Mouse (Mus musculus) stomach, embryonic 14.5 days (tissue): ENCODE data around the gene Lmna. TPM values are rescaled to one million over a fixed set of nuclear protein-coding genes. Genes with fewer than 3 reads are reported as not detected.

Source experiments
- ATAC-seq: fragments of 200-750 bp; cut with Nextera tagmentation; 2 replicates; pipeline ENCODE4 v1.8.0; 2017; ENCODE audit warnings: low read depth, moderate TSS enrichment; ENCODE audit not compliant: insufficient number of reproducible peaks, insufficient read depth, low FRiP score
- H3K27ac ChIP-seq: fragments of 300-500 bp; sonication (generic); 2 replicates; pipeline ENCODE4 v1.5.1; 2014; ENCODE audit warnings: mild to moderate bottlenecking, low read length, moderate library complexity, mixed read lengths
- H3K27me3 ChIP-seq: fragments of 300-500 bp; sonication (generic); 2 replicates; pipeline ENCODE4 v1.6.1; 2014; ENCODE audit warnings: low read length, control low read depth, mixed read lengths; ENCODE audit not compliant: control insufficient read depth, insufficient read depth
- H3K36me3 ChIP-seq: fragments of 300-500 bp; sonication (generic); 2 replicates; pipeline ENCODE4 v1.6.1; 2014; ENCODE audit warnings: mild to moderate bottlenecking, control low read depth, low read length, moderate library complexity, mixed read lengths; ENCODE audit not compliant: control insufficient read depth, insufficient read depth
- H3K4me1 ChIP-seq: fragments of 300-500 bp; sonication (generic); 2 replicates; pipeline ENCODE4 v1.6.1; 2014; ENCODE audit warnings: low read length, control low read depth, mixed read lengths; ENCODE audit not compliant: control insufficient read depth, insufficient read depth
- H3K4me2 ChIP-seq: fragments of 300-500 bp; sonication (generic); replicated peaks from 2 replicates; pipeline ENCODE4 v1.6.1; 2014; ENCODE audit warnings: low read depth, low read length, control low read depth
- H3K4me3 ChIP-seq: fragments of 300-500 bp; sonication (generic); 2 replicates; pipeline ENCODE4 v1.5.1; 2014; ENCODE audit warnings: low read depth, low read length, control low read depth
- H3K9ac ChIP-seq: fragments of 300-500 bp; sonication (generic); replicated peaks from 2 replicates; pipeline ENCODE4 v1.6.1; 2014; ENCODE audit warnings: low read depth, mild to moderate bottlenecking, control low read depth, low read length, moderate library complexity, mixed read lengths
- H3K9me3 ChIP-seq: fragments of 300-500 bp; sonication (generic); 2 replicates; pipeline ENCODE4 v1.6.1; 2016; ENCODE audit warnings: low read depth, low read length, control low read depth; ENCODE audit not compliant: control insufficient read depth
- WGBS: fragments of 180-500 bp; shearing (Covaris S2); extraction: QIAGEN DNeasy Blood & Tissue Kit; methylation state at CpG from one replicate; pipeline ENCODE4 v1.1.7; 2014; 5-methylcytosine and 5-hydroxymethylcytosine counted together
- microRNA counts: library from miRNA; unstranded; fragments of <30 nt; microRNA quantifications from one replicate; lab custom pipeline; 2016
- microRNA-seq: library from miRNA; unstranded; fragments of <30 nt; microRNA quantifications from one replicate; pipeline ENCODE4, GENCODE M21; 2016
- polyA plus RNA-seq: library from polyadenylated mRNA; unstranded; fragments of >200 nt; fragmentation: Nextera tagmentation; extraction: Ambion mirVana; gene quantifications from 2 replicates; pipeline ENCODE4 v1.2.1, GENCODE M21; 2014

Lmna gene
- polyA plus RNA-seq, 1 experiment from 2014 or later: 128 TPM

DNA sequence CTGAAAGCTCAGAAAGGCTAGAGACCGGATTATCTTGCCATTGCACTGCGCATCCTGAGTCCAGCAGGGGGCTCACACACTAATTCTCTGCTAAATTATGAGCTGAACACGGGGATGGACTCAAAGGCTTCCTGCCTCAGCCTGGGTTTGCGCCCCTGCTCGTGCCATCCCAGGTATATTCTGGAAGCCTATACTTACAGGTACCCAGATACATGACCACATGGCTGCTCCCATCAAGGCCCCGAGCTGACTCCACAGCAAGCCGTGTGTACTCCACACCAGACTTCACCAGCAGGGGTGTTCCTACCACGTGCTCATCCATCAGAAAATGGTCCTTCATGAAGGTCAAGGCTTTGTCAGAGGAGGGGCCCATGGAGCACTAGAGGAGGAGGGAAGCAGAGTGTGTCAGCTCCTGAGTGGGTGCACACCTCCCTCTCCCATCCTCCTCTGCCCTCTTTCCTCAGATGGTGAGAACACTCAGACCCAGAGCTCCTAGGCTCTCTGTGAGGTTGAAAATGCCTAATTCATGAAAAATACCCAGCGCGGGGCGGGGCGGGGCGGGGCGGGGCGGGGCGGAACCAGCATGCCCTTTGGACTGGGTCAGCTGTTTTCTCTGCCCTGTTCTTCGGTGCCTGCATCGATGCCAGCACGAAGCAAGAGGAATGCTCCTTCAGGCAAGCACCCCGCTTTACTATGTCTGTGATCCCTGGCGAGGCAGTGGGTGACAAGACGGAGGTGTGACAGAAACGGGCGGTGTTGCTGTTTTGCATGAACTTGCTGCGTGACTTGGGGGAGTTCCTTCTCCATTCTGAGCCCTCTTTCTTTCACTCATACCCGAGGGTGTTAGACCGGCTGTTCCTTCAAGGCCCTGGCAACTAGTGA is 69.0 kb downstream of the Lmna start:
- 0 out of 2 replicates have a peak, but pooled peaks have one; percentile 20 for ATAC-seq
- Histone ChIP-seq H3K9me3 (no peaks in the 10 kb centered on the region), H3K4me2 (peak overlapping the region; percentile 19; the same call in 1 of the 2 replicates), H3K9ac (no peak overlapping the region), H3K4me1 (0 out of 2 replicates have a peak, but pooled peaks cover 9% of the 10 kb centered on the region), H3K4me3 (no peak overlapping the region), H3K36me3 (no peaks in the 10 kb centered on the region), H3K27ac (no peak overlapping the region), H3K27me3 (no peaks in the 10 kb centered on the region)
- WGBS: 18% methylated on average over 27 of the region's 27 CpGs

DNA sequence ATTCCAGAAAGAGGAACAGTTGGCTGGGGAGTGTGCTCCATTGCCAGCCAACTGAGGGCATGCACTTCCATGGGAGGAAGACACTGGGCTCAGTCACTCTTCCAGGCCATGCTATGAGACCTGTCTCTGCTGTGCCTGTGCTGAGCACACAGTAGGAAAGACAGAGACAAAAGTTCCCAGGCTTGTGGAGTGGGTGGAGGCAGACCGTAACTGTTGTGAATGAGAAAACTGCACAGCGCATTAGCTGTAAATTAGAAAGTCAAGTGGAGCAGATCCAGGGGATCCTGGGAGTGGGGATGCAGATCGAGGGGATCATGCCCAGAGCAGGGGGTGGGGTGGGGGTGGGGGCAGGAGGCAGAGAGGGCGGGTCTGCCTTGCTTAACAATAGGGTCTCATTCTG is 70.2 kb downstream of the Lmna start:
- no peaks in the 10 kb centered on the region for H3K27me3 ChIP-seq
- no peak overlapping the region for H3K9ac ChIP-seq
- no peak overlapping the region for H3K27ac ChIP-seq
- H3K36me3 ChIP-seq: no peaks in the 10 kb centered on the region
- no peak overlapping the region for H3K4me3 ChIP-seq
- no peaks in the 10 kb centered on the region for H3K9me3 ChIP-seq
- no peak for ATAC-seq
- 0 out of 2 replicates have a peak, but pooled peaks cover 9% of the 10 kb centered on the region for H3K4me1 ChIP-seq
- no peak overlapping the region for H3K4me2 ChIP-seq
- WGBS: 75% methylated on average over 4 of the region's 4 CpGs

DNA sequence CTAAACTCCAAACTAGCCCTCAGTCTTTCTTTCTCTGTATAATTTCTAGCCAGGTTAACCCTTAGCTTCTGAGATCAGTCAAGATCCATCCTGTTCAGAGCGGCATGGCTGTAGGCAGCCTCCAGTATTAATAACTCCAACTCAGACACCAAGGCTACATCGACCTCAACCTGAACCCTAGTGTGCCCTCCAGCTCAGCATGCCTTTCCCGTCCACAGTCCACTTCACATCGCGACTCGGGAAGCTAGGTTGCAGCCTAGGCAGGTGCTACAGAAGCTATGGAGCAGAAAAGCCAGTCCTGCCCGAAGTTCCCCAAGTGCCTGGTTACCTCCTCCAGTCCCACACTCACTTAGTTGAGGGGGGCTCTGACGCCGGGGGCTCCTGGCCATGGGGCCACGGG is 72.3 kb downstream of the Lmna start:
- H3K4me2 ChIP-seq: peak overlapping the region; percentile 53
- no peaks in the 10 kb centered on the region for H3K9me3 ChIP-seq
- H3K9ac ChIP-seq: no peak overlapping the region
- ATAC-seq: no peak
- H3K36me3 ChIP-seq: no peaks in the 10 kb centered on the region
- H3K4me1 ChIP-seq: 0 out of 2 replicates have a peak, but pooled peaks cover 9% of the 10 kb centered on the region
- no peak overlapping the region for H3K27ac ChIP-seq
- WGBS: 74% methylated on average over 10 of the region's 10 CpGs
- H3K27me3 ChIP-seq: no peaks in the 10 kb centered on the region
- no peak overlapping the region; the same call in 1 of the 2 replicates for H3K4me3 ChIP-seq

DNA sequence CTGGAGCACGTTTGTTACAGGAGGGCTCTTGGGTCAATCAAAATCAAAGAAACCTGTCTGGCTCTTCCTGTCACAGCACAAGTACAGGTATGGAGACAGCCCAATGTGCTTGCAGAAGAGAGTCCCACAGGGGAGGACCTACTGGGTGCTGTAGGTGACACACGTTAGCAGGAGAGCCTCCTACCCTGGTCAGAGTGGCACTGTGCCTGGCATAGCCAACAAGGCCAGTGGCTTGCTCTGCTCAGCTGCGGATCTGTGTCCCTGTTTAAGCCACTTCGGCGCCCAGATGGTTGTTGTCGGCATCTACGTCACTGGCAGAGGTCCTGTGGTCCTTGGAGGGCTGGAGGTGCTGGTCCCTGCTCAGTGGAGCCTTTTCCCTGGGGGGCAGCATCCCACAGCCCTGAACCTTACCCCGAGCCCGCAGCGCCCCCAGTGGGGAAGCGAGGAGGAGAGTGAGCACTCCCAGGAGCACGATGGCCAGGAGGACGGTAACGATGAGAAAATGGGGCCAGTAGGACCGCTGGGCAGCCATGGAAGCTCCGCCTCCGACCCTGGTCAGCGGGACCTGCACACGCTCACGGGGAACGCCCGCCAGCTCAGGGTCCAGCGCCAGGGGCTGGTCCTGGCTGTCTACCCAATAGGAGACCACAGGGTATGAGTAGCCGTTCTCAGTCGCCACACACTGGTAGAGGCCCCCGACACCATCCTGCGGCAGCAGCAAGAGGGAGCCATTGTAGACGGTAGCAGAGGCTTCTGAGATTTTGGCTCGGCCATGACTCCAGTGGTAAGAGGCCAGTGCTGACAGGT is 73.2 kb downstream of the Lmna start:
- Histone ChIP-seq H3K4me1 (0 out of 2 replicates have a peak, but pooled peaks cover 9% of the 10 kb centered on the region), H3K4me2 (peak overlapping the region; percentile 53), H3K27ac (no peak overlapping the region), H3K9me3 (no peaks in the 10 kb centered on the region), H3K36me3 (no peaks in the 10 kb centered on the region), H3K4me3 (peak overlapping the region; percentile 23), H3K27me3 (no peaks in the 10 kb centered on the region), H3K9ac (0 out of 2 replicates have a peak overlapping the region, but pooled peaks have one; percentile 7)
- peak; percentile 84 for ATAC-seq
- WGBS: 9% methylated on average over 29 of the region's 29 CpGs

DNA sequence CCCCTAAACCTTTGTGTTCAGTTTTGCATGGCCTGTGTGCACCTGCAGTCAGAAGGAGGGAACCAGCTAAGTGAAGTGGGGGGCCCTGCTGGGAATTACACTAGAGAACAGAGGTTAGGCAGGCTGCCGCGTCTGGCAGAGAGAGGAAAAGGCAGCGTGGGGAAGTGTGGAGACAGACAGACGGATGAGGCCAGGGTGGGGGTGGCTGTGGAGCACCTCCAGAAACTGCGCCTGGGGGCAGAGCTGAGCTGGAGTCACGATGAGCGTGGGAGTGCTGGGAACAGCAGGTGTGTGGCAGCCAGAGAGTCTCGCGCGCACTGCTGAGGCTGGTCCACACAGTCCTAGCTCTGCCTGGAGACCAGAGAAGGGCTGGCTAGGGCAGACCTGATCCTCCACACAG is 74.2 kb downstream of the Lmna start:
- H3K9ac ChIP-seq: no peak overlapping the region
- no peak overlapping the region for H3K4me3 ChIP-seq
- no peak for ATAC-seq
- no peaks in the 10 kb centered on the region for H3K27me3 ChIP-seq
- 61% methylated on average over 10 of the region's 10 CpGs for WGBS
- H3K9me3 ChIP-seq: no peaks in the 10 kb centered on the region
- H3K36me3 ChIP-seq: no peaks in the 10 kb centered on the region
- no peak overlapping the region for H3K4me2 ChIP-seq
- H3K4me1 ChIP-seq: 0 out of 2 replicates have a peak, but pooled peaks cover 1% of the 10 kb centered on the region
- no peak overlapping the region for H3K27ac ChIP-seq

MicroRNA genes within 50 kb of the gene (microRNA counts, 519-probe panel; counts per million panel counts)
- not detected for microRNA mmu-miR-1905 (lab: Ali Mortazavi, UCI)

Small RNA genes within 50 kb of the gene (microRNA-seq; reads per million reads assigned to microRNA genes)
- not detected for gene Mir1905
- gene Mir7011: not detected

Other genes with a start within 250 kb of the Lmna start
- gene Gm38392, start 222.7 kb downstream of the Lmna start, polyA plus RNA-seq: 0.33 and 0.64 TPM in 2 replicates
- 12.9 and 13.8 TPM in 2 replicates for gene Tsacc, start 213.0 kb downstream of the Lmna start, polyA plus RNA-seq
- 495 and 512 TPM in 2 replicates for gene Cct3, start 212.8 kb downstream of the Lmna start, polyA plus RNA-seq
- gene Glmp, start 184.9 kb downstream of the Lmna start, polyA plus RNA-seq: 121 and 132 TPM in 2 replicates
- gene Tmem79, start 173.8 kb downstream of the Lmna start, polyA plus RNA-seq: 20.5 and 23.1 TPM in 2 replicates
- gene Smg5, start 173.7 kb downstream of the Lmna start, polyA plus RNA-seq: 38.9 and 39.4 TPM in 2 replicates
- gene Paqr6, start 145.4 kb downstream of the Lmna start, polyA plus RNA-seq: 10.8 and 11.2 TPM in 2 replicates
- gene Bglap3, start 137.2 kb downstream of the Lmna start, polyA plus RNA-seq: 0.45 TPM in 1 of 2 replicates, not detected in the other
- not detected in 2 replicates for gene Bglap2, start 131.3 kb downstream of the Lmna start, polyA plus RNA-seq
- not detected in 2 replicates for gene Bglap, start 125.5 kb downstream of the Lmna start, polyA plus RNA-seq
- 136 and 143 TPM in 2 replicates for gene Pmf1, start 99.6 kb downstream of the Lmna start, polyA plus RNA-seq
- gene Slc25a44, start 84.8 kb downstream of the Lmna start, polyA plus RNA-seq: 18.2 and 18.4 TPM in 2 replicates
- gene Sema4a, start 48.8 kb downstream of the Lmna start, polyA plus RNA-seq: 8.9 and 11.8 TPM in 2 replicates
- 25.2 and 26.3 TPM in 2 replicates for gene Mex3a, start 22.4 kb upstream of the Lmna start, polyA plus RNA-seq
- 57.0 and 67.9 TPM in 2 replicates for gene Rab25, start 38.3 kb upstream of the Lmna start, polyA plus RNA-seq
- 84.8 and 88.5 TPM in 2 replicates for gene Lamtor2, start 43.1 kb upstream of the Lmna start, polyA plus RNA-seq
- 48.4 TPM in 2 replicates for gene Ubqln4, start 43.8 kb upstream of the Lmna start, polyA plus RNA-seq
- gene Ssr2, start 65.9 kb upstream of the Lmna start, polyA plus RNA-seq: 295 and 301 TPM in 2 replicates
- gene Arhgef2, start 96.0 kb upstream of the Lmna start, polyA plus RNA-seq: 108 and 119 TPM in 2 replicates
- gene Rxfp4, start 143.2 kb upstream of the Lmna start, polyA plus RNA-seq: not detected in 2 replicates
- 81.9 and 90.4 TPM in 2 replicates for gene Khdc4, start 175.8 kb upstream of the Lmna start, polyA plus RNA-seq
- 63.4 and 73.9 TPM in 2 replicates for gene Rit1, start 206.9 kb upstream of the Lmna start, polyA plus RNA-seq